21 mouse cellular contexts compared by ENCODE assay signal in the genomic region with DNA sequence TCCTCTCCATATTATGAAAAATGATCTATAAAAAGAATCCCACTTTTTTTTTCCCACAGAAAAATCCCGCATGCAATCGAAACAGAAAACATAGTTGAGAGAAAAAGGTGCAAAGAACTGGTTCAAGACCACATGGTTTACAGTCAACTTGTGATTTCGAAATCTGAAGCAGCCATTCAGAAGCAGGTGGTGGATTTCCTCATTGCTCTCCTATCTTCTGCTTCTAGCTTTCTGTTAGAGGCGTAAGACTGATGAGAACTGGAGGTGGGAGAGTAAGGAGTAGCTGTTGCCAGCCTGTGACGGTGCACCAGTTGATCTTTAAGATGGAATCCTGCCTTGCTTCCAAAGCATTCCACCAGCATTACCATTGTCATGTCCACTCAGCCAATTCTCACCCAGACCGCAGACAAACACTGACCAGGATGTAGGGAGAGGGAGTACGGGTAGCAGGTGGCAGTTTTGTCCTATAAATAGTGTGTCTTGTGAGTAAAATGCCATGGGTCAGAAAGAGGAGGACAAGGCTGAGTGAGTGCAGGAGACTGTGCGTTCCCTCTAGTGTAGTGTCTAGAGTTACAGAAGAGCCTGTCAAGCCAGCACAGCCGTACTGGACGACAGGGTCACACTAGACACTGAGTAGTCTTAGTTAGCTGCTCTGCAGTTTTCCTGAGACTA.
DNase-seq lines count a peak whose midpoint lies in the region; ATAC-seq lines count a peak whose summit lies in the region.
"Had no signal": no experiment of that assay in that cellular context is flagged by ENCODE, and none has a peak within 500 bp of the region (broad histone marks: within the 10 kb centered on the region; RNA-seq: fewer than 3 reads in every experiment).

No protein-coding gene starts in this region.

- H3K9ac ChIP-seq in heart, embryonic 11.5 days (ENCODE audit: low read depth, low read length): no peak overlapping the region
- H3K9ac ChIP-seq in kidney, embryonic 15.5 days: no peak overlapping the region
- H3K9ac ChIP-seq: hindbrain, embryonic 12.5 days; limb, embryonic 12.5 days; liver, embryonic 13.5 days; lung, embryonic 14.5 days; midbrain, embryonic 12.5 days had no signal

- H3K4me3 ChIP-seq in heart, embryonic 10.5 days: no peak overlapping the region
- H3K4me3 ChIP-seq in heart, embryonic 11.5 days (ENCODE audit: low read depth, low read length): no peak overlapping the region
- H3K4me3 ChIP-seq in kidney, embryonic 15.5 days (replicated peaks): no peak overlapping the region
- H3K4me3 ChIP-seq: embryonic facial prominence, embryonic 10.5 days; hindbrain, embryonic 12.5 days; limb, embryonic 12.5 days; liver, embryonic 13.5 days; midbrain, embryonic 12.5 days had no signal

- H3K36me3 ChIP-seq in heart, embryonic 10.5 days: no peaks in the 10 kb centered on the region
- H3K36me3 ChIP-seq in heart, embryonic 11.5 days (ENCODE audit: control insufficient read depth, insufficient read depth, low read length): no peaks in the 10 kb centered on the region
- H3K36me3 ChIP-seq in kidney, embryonic 15.5 days: no peaks in the 10 kb centered on the region
- H3K36me3 ChIP-seq: embryonic facial prominence, embryonic 10.5 days; hindbrain, embryonic 12.5 days; limb, embryonic 12.5 days; liver, embryonic 13.5 days; midbrain, embryonic 12.5 days had no signal

- no peaks in the 10 kb centered on the region for H3K27me3 ChIP-seq in heart, embryonic 10.5 days (ENCODE audit: insufficient read depth, poor library complexity, severe bottlenecking)
- no peaks in the 10 kb centered on the region for H3K27me3 ChIP-seq in heart, embryonic 11.5 days (ENCODE audit: control insufficient read depth, insufficient read depth, low read length)
- no peaks in the 10 kb centered on the region for H3K27me3 ChIP-seq in kidney, embryonic 15.5 days
- H3K27me3 ChIP-seq: hindbrain, embryonic 12.5 days; limb, embryonic 12.5 days; liver, embryonic 13.5 days; midbrain, embryonic 12.5 days had no signal

- H3K9me3 ChIP-seq in heart, embryonic 10.5 days: no peaks in the 10 kb centered on the region
- H3K9me3 ChIP-seq in heart, embryonic 11.5 days (replicated peaks; ENCODE audit: control insufficient read depth, low read length): no peaks in the 10 kb centered on the region
- no peaks in the 10 kb centered on the region for H3K9me3 ChIP-seq in kidney, embryonic 15.5 days (replicated peaks)
- H3K9me3 ChIP-seq: embryonic facial prominence, embryonic 10.5 days; hindbrain, embryonic 12.5 days; limb, embryonic 12.5 days; liver, embryonic 13.5 days; midbrain, embryonic 12.5 days had no signal

- WGBS in heart, embryonic 10.5 days: 53% methylated on average over 10 of the region's 10 CpGs
- WGBS in heart, embryonic 11.5 days (ENCODE audit: insufficient replicate concordance): 56% methylated on average over 10 of the region's 10 CpGs
- 46% methylated on average over 10 of the region's 10 CpGs for WGBS in kidney, embryonic 15.5 days

- ATAC-seq in heart, embryonic 11.5 days (replicated peaks; ENCODE audit: insufficient number of reproducible peaks, low FRiP score, low TSS enrichment): no peak
- ATAC-seq in kidney, embryonic 15.5 days (replicated peaks; ENCODE audit: low FRiP score): peak; percentile 91
- ATAC-seq in megakaryocyte, adult 5-6 weeks (ENCODE audit: poor library complexity, severe bottlenecking): peak; percentile 71
- ATAC-seq: Patski had no signal

- DNase-seq in heart, embryonic 10.5 days (ENCODE audit: low spot score): no peak
- DNase-seq in kidney, postnatal 10 days: no peak
- DNase-seq in gastrocnemius, postnatal 25 days: peak; percentile 61
- DNase-seq in layer of hippocampus, postnatal 14 days (ENCODE audit: low spot score in 2 of 2): no peak
- DNase-seq: adrenal gland, adult 8-10 months; cerebellum, adult 8-10 months; kidney, postnatal 36 days; layer of hippocampus, adult 9-11 months; liver, embryonic 13.5 days; lung, embryonic 14.5 days; spleen, adult 18-20 months; thymus, postnatal 25 days had no signal

- H3K4me1 ChIP-seq in heart, embryonic 10.5 days: peaks cover 9% of the 10 kb centered on the region; the same call in 1 of the 2 replicates
- H3K4me1 ChIP-seq in heart, embryonic 11.5 days (ENCODE audit: control insufficient read depth, insufficient read depth, low read length): no peaks in the 10 kb centered on the region
- peaks cover 14% of the 10 kb centered on the region for H3K4me1 ChIP-seq in kidney, embryonic 15.5 days
- H3K4me1 ChIP-seq: liver, embryonic 13.5 days had no signal

- no peak overlapping the region for H3K4me2 ChIP-seq in heart, embryonic 11.5 days
- H3K4me2 ChIP-seq in kidney, embryonic 15.5 days: no peak overlapping the region
- H3K4me2 ChIP-seq: hindbrain, embryonic 12.5 days; limb, embryonic 12.5 days; liver, embryonic 13.5 days; lung, embryonic 14.5 days; midbrain, embryonic 12.5 days had no signal

- 0 out of 2 replicates have a peak overlapping the region, but pooled peaks have one; percentile 25 for H3K27ac ChIP-seq in heart, embryonic 10.5 days
- H3K27ac ChIP-seq in heart, embryonic 11.5 days (ENCODE audit: low read depth, low read length): no peak overlapping the region
- H3K27ac ChIP-seq in kidney, embryonic 15.5 days: no peak overlapping the region
- H3K27ac ChIP-seq: embryonic facial prominence, embryonic 10.5 days; hindbrain, embryonic 12.5 days; limb, embryonic 12.5 days; liver, embryonic 13.5 days; macrophage; midbrain, embryonic 12.5 days had no signal
